Mouse (Mus musculus) intestine, embryonic 16.5 days (tissue): ENCODE measurements at regions not wholly inside any gene's neighbourhood (a gene's known extent, or its start where the extent isn't known, plus 50 kb on each side); places are given as distances from the start of the nearest gene placed in this dataset.

Experiments
- ATAC-seq: fragments of 200-750 bp; cut with Nextera tagmentation; 2 replicates; pipeline ENCODE4 v1.8.0; 2017; ENCODE audit warnings: moderate TSS enrichment, moderate library complexity
- H3K27ac ChIP-seq: fragments of 300-500 bp; sonication (generic); 2 replicates; pipeline ENCODE4 v1.5.1; 2014; ENCODE audit warnings: mild to moderate bottlenecking, low read length
- H3K27me3 ChIP-seq: fragments of 300-500 bp; sonication (generic); replicated peaks from 2 replicates; pipeline ENCODE4 v1.6.1; 2014; ENCODE audit warnings: low read length, control low read depth, mixed read lengths; ENCODE audit not compliant: control insufficient read depth, insufficient read depth
- H3K36me3 ChIP-seq: fragments of 300-500 bp; sonication (generic); 2 replicates; pipeline ENCODE4 v1.6.1; 2014; ENCODE audit warnings: low read length, control low read depth; ENCODE audit not compliant: control insufficient read depth, insufficient read depth
- H3K4me1 ChIP-seq: fragments of 300-500 bp; sonication (generic); 2 replicates; pipeline ENCODE4 v1.6.1; 2014; ENCODE audit warnings: low read length, control low read depth, mixed read lengths; ENCODE audit not compliant: control insufficient read depth, insufficient read depth
- H3K4me2 ChIP-seq: fragments of 300-500 bp; sonication (generic); 2 replicates; pipeline ENCODE4 v1.6.1; 2014; ENCODE audit warnings: low read depth, low read length, control low read depth
- H3K4me3 ChIP-seq: fragments of 300-500 bp; sonication (generic); 2 replicates; pipeline ENCODE4 v1.5.1; 2014; ENCODE audit warnings: mild to moderate bottlenecking, low read length
- H3K9ac ChIP-seq: fragments of 300-500 bp; sonication (generic); 2 replicates; pipeline ENCODE4 v1.6.1; 2014; ENCODE audit warnings: low read depth, low read length
- H3K9me3 ChIP-seq: fragments of 300-500 bp; sonication (generic); 2 replicates; pipeline ENCODE4 v1.6.1; 2016; ENCODE audit warnings: low read length, control low read depth; ENCODE audit not compliant: control insufficient read depth
- WGBS: fragments of 180-500 bp; shearing (Covaris S2); extraction: QIAGEN DNeasy Blood & Tissue Kit; methylation state at CpG from one replicate; pipeline ENCODE4 v1.1.7; 2014; 5-methylcytosine and 5-hydroxymethylcytosine counted together

DNA sequence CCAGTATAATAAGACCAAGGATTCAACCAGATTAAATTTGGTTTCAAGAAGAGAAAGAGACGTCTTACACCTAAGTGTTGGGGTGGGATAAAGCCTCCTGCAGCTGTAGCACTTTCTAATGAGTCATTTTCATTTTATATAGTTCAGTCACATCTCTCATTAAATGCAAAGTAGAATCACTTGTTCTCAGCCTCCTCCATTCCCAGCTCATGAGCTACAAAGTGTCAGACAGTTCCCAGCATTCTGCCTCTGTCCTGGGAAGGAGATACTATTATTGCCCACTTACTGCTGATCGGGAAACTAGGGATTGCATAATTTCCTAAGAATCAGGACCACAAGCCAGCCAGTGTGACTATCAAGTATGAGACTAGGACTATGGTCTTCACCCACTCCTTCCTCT lies 158.9 kb downstream of the Tph2 start:
- WGBS = 87% methylated on average over 2 of the region's 2 CpGs
- no peak overlapping the region for H3K27ac ChIP-seq
- no peak for ATAC-seq

DNA sequence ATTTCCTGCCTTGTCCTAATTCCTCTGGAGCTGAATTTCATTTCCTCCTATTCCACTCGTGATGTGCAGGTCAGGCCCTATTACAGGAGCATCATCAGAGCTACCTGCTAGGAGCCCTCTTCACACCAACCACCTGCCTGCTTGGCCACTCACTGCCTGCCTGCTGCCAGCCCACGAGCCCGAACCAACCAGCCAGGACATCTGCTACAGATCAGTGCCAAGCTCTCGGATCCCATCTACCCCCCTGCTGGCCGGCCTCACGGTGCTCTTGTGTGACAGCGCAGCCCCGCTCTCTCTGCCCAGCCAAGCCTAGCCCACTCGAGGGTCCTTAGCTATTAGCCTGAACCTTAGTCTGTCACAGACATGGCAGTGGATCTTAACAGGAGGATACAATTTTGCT lies 165.4 kb downstream of the Tph2 start:
- Histone ChIP-seq H3K36me3 (no peaks in the 10 kb centered on the region), H3K4me2 (no peak overlapping the region), H3K4me1 (no peaks in the 10 kb centered on the region), H3K27me3 (no peaks in the 10 kb centered on the region), H3K9me3 (no peaks in the 10 kb centered on the region), H3K9ac (no peak overlapping the region), H3K4me3 (no peak overlapping the region), H3K27ac (no peak overlapping the region)
- 68% methylated on average over 9 of the region's 9 CpGs for WGBS
- no peak for ATAC-seq

More for the DNA sequence above, 158.9 kb downstream of the Tph2 start:
- no peaks in the 10 kb centered on the region for H3K36me3 ChIP-seq
- H3K4me2 ChIP-seq = no peak overlapping the region
- H3K9ac ChIP-seq = no peak overlapping the region
- H3K4me1 ChIP-seq = no peaks in the 10 kb centered on the region
- no peak overlapping the region for H3K4me3 ChIP-seq
- no peaks in the 10 kb centered on the region for H3K9me3 ChIP-seq
- H3K27me3 ChIP-seq = no peaks in the 10 kb centered on the region

DNA sequence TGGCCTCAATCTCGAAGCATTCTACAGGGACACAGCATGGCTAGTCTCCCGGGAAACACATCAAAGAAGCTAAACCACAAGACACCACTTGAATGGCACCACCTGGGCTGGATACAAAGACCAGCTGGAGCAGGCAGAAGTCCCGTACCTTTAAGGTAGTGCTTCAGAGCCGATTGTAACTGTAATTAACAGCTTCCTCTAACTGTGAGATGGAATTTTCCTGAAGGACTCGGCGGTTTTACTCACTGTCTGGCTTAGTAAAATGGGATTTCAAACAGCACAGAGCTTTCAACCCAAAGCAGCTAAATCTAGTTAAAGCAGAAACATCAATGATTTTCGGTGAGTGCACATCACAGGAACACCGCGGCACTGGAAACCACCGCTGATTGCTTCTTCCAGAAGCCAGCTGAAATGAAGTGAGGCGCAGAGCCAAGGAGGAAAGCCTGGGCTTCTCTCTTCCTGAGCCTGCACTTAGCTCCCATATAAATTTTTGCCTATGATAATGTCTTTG lies 171.3 kb downstream of the Tph2 start:
- ATAC-seq = no peak
- no peaks in the 10 kb centered on the region for H3K9me3 ChIP-seq
- no peak overlapping the region for H3K27ac ChIP-seq
- H3K36me3 ChIP-seq = no peaks in the 10 kb centered on the region
- WGBS = 20% methylated on average over 11 of the region's 11 CpGs
- no peaks in the 10 kb centered on the region for H3K27me3 ChIP-seq
- no peak overlapping the region for H3K4me2 ChIP-seq
- H3K4me1 ChIP-seq = no peaks in the 10 kb centered on the region
- H3K9ac ChIP-seq = no peak overlapping the region
- no peak overlapping the region for H3K4me3 ChIP-seq

DNA sequence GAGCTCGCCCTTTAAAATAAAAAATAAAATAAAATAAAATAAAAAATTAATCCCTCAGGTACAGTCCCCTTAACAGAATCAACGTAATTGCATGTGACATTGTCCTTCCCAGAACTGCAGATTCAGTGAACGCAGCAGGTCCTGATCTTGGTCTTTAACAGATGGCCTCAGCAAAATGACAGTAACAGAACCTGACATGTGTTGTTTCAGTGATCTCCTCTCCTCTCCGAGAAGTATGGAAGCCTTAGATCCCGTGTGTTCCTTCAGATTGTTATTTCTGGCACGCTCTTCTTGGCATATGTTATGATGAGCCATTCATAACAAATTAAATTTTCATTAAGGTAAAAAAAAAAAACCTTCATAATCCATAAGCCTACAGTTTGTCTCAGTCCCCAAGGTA lies 171.9 kb downstream of the Tph2 start:
- Histone ChIP-seq H3K4me3 (no peak overlapping the region), H3K4me1 (no peaks in the 10 kb centered on the region), H3K4me2 (no peak overlapping the region), H3K9ac (no peak overlapping the region), H3K9me3 (no peaks in the 10 kb centered on the region), H3K27ac (no peak overlapping the region), H3K36me3 (no peaks in the 10 kb centered on the region), H3K27me3 (no peaks in the 10 kb centered on the region)
- no peak for ATAC-seq
- 73% methylated on average over 6 of the region's 6 CpGs for WGBS

DNA sequence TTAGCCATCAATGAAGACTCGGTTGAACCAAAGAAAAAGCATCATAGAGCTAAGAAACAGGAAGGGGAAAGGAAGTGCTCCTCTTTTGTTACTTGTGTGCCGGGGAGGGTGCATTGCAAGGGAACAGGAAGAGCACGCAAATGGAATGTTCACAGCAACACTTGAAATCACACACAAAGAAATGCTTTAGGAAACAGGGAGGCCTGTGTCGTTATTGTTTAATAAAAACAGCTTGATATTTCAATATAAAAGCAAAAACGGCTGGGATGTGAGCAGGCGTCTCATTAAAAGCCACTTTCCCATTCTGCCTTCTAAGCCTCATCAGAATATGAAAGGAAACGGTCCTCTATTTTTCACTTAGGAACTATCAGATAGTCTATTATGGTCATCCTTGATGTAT lies 172.5 kb downstream of the Tph2 start:
- no peaks in the 10 kb centered on the region for H3K9me3 ChIP-seq
- H3K4me3 ChIP-seq = no peak overlapping the region
- H3K27me3 ChIP-seq = no peaks in the 10 kb centered on the region
- no peak for ATAC-seq
- H3K36me3 ChIP-seq = no peaks in the 10 kb centered on the region
- H3K4me2 ChIP-seq = no peak overlapping the region
- H3K27ac ChIP-seq = no peak overlapping the region
- 68% methylated on average over 7 of the region's 7 CpGs for WGBS
- H3K9ac ChIP-seq = no peak overlapping the region
- H3K4me1 ChIP-seq = no peaks in the 10 kb centered on the region

DNA sequence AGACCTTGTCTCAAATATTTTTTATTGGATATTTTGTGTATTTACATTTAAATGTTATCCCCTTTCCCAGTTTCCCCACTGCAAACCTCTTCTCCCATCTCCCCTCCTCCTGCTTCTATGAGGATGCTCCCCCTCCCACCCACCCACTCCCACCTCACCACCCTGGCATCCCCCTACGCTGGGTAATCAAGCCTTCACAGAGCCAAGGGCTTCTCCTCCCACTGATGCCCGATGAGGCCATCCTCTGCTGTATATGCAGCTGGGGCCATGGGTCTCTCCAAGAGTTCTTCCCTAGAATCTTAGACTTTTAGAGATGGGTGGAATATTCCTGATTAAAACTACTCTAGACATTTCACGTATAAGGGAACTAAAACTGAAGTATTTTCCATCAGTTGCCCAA lies 172.9 kb downstream of the Tph2 start:
- Histone ChIP-seq H3K9ac (no peak overlapping the region), H3K36me3 (no peaks in the 10 kb centered on the region), H3K27ac (no peak overlapping the region), H3K4me2 (no peak overlapping the region), H3K9me3 (no peaks in the 10 kb centered on the region), H3K4me1 (no peaks in the 10 kb centered on the region), H3K4me3 (no peak overlapping the region), H3K27me3 (no peaks in the 10 kb centered on the region)
- no peak for ATAC-seq
- 76% methylated on average over 3 of the region's 3 CpGs for WGBS

DNA sequence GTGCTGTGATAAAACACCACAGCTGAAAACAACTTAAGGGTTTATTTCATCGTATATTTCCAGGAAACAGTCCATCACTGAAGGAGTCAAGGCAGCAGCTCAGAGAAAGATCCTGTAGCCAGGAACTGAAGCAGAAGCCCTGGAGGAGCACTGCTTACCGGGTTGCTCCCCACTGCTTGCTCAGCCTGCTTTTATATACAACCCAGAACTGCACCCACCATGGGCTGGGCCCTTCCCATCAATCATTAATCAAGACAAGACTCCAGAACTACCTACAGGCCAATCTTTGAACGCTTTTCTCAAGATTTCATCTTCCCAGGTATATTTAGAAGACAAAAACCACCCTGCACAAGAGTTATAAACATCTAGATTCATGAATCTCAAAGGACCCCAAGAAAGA lies 188.4 kb downstream of the Tph2 start:
- WGBS = 47% methylated on average over 3 of the region's 3 CpGs
- Histone ChIP-seq H3K9ac (no peak overlapping the region), H3K27ac (no peak overlapping the region), H3K4me1 (no peaks in the 10 kb centered on the region), H3K4me2 (no peak overlapping the region), H3K4me3 (no peak overlapping the region), H3K36me3 (no peaks in the 10 kb centered on the region), H3K9me3 (no peaks in the 10 kb centered on the region), H3K27me3 (no peaks in the 10 kb centered on the region)
- peak; percentile 76 for ATAC-seq

DNA sequence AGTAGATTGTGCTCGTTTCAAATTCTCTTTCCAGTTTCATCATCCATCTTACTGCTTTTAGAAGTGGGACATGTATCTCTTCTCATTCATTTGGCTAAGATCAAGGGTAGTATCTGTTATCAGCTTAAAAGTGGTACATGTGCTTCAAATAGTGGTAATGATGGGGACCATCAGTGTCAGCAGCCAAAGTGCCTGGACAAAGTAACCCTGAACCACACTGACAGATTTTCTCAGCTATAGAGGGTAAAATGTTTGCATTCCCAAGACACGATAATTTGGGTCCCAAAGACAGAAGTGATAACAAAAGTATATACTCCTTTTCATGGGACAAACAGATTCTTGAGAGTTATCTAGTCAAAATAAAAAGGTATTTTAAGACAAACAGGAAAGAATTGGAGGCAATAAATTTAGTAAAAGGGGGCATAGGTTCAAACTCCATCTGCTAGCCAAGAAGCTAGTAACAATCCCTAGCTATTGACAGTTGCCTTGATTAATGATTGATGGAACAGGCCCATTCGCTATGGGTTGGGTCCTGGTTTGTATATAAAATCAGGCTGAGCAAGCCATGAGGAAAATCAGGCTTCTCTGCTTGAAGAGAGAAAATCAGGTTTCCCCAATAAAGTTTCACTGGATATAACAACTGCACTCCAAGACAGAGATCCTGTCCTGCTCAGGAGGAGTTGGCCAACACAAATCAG lies 189.5 kb downstream of the Tph2 start:
- H3K36me3 ChIP-seq = no peaks in the 10 kb centered on the region
- no peak overlapping the region for H3K9ac ChIP-seq
- H3K27ac ChIP-seq = no peak overlapping the region
- WGBS = 30% methylated on average over 3 of the region's 3 CpGs
- H3K9me3 ChIP-seq = no peaks in the 10 kb centered on the region
- no peaks in the 10 kb centered on the region for H3K4me1 ChIP-seq
- H3K4me2 ChIP-seq = no peak overlapping the region
- ATAC-seq = peak; percentile 94
- H3K27me3 ChIP-seq = no peaks in the 10 kb centered on the region
- no peak overlapping the region for H3K4me3 ChIP-seq

DNA sequence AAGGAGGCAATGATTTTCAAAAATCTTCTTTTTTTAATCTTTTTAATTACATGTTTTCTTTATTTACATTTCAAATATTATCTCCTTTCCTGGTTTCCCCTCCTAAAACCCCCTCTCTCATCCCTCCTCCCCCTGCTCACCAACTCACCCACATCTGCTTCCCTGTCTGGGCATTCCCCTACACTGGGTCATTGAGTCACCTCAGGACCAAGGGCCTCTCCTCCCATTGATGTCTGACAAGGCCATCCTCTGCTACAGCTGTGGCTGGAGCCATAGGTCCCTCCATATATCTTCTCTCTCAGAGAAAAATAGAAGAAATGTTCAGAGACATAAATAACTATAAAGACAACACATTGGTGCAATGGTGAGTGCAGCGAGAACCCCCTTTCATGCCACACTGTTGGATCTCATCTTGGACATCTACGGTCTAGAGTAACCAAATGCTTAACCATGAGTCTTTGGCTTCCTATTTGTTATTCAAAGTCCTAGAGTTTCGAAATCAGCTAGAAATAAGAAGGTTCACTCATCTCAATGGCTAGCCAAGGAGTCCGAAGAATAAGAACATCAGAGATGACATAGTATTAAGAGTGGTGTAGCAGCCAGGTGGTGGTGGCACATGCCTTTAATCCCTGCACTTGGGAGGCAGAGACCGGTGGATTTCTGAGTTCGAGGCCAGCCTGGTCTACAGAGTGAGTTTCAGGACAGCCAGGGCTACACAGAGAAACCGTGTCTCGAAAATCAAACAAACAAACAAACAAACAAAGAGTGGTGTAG lies 186.5 kb upstream of the Trhde start:
- ATAC-seq = no peak

More for the DNA sequence above, 186.5 kb upstream of the Trhde start:
- Histone ChIP-seq H3K4me2 (no peak overlapping the region), H3K9me3 (no peaks in the 10 kb centered on the region), H3K4me3 (no peak overlapping the region), H3K9ac (no peak overlapping the region), H3K27me3 (no peaks in the 10 kb centered on the region), H3K27ac (no peak overlapping the region), H3K36me3 (no peaks in the 10 kb centered on the region), H3K4me1 (no peaks in the 10 kb centered on the region)
- 91% methylated on average over 8 of the region's 8 CpGs for WGBS
